Mouse (Mus musculus) heart, adult 2 months (tissue): ENCODE measurements around the gene F2rl1.

Source experiments
- CTCF ChIP-seq: fragments of 200-600 bp; IDR thresholded peaks from 2 replicates; pipeline ENCODE4 v1.8.1; 2022; ENCODE audit warnings: antibody characterized with exemption, mild to moderate bottlenecking, moderate library complexity
- POLR2A ChIP-seq: fragments of 200-500 bp; IDR thresholded peaks from 2 replicates; pipeline ENCODE4 v1.6.1; 2011; ENCODE audit warnings: mild to moderate bottlenecking, low read depth, low read length, control low read depth; ENCODE audit not compliant: insufficient read depth

- TF ChIP-seq POLR2A (no peak), CTCF (no peak)
These were observed 22.1 kb upstream of the F2rl1 start for GRCm38 (mm10) chr13:95547090-95547611.
